Mouse (Mus musculus) T-helper 1 cell (primary cell): ENCODE measurements around the gene Ccdc177.

ENCODE experiments used
- in situ Hi-C: fragments of 300-600 bp; cut with MboI, MseI; formaldehyde crosslinking; loops from one replicate; pipeline ENCODE4 v1.15.1; 2025; ENCODE audit warnings: high pct_unique_total_duplicates

Ccdc177 gene

GRCm38 (mm10) chr12:80737283-80737600 lies 23.2 kb downstream of the Ccdc177 start:
- in situ Hi-C loops = no loop called here

- in situ Hi-C loops = no loop called here
Observed at GRCm38 (mm10) chr12:80736464-80737282, 23.8 kb downstream of the Ccdc177 start.

DNA sequence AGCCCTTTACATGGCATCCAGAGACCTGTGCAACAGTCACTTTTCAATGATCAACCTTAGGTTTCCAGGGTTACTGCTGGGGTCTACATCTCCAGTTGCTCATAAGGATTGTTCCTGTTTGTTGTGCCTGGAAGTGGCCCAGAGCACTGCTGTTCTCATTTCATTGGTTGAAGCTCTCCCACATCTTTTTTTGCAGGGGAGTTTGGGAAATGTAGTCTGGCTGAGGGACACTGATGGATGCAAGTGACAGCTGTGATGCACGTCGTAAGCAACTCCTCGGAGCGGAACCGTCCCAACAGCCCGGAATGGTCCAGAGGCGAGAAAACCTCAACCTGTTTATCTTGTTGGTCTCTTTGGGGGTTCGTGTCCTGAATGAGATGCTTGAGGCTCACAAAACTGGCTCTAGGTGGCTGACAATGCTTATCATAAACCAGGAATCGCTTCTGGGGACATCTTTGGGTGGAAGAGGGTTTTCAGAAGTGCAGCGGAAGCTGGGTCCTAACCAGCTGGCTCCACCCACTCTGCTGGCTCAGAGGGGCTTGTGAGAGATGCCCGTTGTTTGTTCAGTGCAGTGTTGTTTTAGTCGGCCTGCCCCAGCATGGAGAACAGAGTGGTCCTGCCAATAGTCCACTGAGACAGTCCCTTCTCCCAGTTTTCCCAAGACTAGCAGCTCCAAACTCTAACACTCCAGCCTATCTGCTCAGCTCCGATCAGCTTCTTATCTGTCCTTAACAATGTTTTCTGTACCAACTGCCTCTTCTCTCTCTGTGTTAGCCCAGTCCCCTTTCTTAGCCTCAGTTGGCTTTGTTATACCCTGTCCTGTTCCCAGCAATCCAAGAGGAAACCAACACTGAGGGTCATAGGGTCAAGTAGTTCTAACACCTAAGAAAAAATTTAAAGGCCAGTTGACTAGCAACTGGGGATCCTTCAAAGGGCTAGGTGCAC lies 25.7 kb downstream of the Ccdc177 start:
- in situ Hi-C loops = no loop called here

DNA sequence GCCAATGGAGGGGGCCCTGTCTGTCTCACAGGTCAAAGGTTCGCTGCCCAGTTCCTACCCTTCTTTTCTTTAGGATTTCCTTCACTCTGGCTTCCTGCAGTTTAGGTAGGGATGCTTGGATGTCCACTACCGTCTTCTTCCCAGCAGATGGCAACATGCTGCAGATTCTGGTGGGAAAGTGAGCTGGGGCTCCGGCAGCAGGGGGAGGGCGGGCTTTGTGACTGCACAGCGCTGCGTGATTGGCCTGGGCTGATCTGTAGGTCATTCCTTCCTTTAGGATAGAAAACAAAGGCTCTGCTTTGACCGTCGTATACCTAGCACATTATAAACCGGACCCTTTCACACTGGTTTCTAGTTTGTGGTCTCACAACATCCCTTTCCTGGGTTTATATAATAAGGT lies 29.9 kb downstream of the Ccdc177 start:
- in situ Hi-C loops = no loop called here

DNA sequence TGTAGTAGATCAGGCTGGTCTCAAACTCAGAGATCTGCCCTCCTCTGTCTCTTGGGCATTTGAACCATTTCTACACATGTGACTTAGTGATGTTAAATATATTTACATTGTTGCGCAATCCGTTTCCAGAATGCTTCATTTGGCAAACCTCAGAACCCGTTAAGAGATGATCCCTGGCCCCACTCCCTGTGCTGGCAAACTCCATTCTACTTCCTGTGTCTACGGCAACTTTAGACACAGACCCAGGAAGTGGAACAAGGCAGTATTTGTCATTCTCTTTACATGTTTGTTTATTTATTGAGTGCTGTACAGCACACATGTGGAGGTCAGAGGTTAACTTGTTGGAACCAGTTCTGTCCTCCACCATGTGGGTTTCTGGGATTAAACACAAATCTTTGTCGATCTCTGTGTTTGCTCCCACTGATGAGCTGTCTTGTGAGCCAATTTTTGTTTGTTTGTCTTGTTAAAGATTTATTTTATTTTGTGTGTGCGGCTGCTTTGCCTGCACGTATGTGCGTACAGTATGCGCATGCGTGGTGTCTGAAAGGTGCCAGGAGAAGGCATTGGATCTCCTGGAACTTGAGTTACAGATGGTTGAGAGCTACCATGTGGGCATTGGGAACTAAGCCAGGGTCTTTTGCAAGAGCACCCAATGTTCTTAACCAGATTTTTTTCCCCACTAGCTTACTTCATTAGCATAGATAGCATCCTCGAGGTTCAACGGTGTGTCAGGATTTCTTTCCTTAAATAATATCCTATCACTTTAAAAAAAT lies 30.5 kb downstream of the Ccdc177 start:
- in situ Hi-C loops = no loop called here

GRCm38 (mm10) chr12:80728814-80729213 lies 31.7 kb downstream of the Ccdc177 start:
- in situ Hi-C loops = no loop called here

DNA sequence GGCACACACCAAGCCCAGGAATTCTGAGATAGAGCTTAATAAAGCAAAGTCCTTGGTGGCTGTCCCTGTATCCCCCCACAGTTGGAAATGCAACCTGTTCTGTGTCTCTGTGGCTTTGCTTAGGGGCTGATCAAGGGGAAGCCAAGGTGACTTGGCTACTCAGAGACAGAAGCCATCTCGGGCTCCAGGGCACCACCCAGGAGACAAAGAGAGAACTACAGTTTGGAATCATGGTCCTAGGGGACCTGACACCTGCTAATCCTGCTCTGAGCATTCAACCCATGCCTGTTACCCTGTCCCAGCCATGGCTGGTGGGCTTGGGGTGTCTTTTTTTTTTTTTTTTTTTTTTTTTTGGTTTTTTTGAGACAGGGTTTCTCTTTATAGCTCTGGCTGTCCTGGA lies 32.3 kb downstream of the Ccdc177 start:
- in situ Hi-C loops = no loop called here

DNA sequence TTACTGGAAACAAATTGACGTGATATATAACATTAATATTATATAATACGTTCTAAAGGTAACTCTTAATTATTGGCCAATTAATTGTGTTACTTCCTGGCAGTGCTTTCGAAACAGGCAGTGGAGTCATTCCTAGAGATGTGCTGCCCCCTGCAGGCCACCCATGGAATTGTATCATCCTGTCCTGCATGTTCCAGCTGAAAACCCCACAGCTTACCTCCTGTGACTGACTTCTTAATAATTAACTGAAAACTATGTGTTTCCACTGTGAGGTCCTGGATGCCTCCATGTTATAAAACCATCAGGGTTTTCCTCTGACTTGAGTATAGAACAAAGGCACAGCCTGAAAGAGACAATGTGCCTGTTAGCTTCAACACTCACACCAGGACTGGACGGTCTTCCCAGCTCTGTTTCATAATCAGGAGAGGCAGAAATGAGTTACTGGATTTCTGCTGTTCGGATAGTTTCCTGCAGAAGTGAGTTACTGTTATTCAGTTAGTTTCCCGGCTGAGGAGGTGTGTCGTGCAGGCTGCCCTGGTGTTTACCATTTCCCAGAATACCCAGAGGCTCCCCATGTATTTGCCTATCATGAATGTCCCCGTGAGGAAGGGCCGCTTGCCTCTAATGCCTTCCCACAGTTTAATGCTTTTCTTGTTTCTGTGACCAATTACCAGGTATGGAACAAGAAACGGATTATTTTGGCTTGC lies 35.5 kb downstream of the Ccdc177 start:
- in situ Hi-C loops = no loop called here

DNA sequence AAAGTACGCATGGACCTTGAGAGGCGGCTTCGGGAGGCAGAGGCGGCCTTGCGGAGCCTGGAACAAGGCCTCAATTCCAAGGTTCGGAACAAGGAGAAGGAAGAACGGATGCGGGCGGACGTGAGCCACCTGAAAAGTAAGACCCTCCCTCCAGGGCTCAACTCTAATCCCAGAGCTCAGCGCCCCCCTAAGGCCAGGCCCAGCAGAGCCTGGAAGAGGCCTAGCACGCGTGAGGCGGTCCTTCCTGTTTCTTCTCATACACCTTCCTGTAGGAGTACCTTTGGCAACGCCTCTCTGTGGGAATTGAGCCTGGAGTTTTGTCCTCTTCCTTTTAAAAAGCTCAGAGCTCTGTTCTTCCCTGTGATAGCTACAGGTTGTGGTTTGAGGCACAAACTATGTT lies 39.0 kb downstream of the Ccdc177 start:
- in situ Hi-C loops = no loop called here

- in situ Hi-C loops = no loop called here
Observed at GRCm38 (mm10) chr12:80720507-80720906, 40.0 kb downstream of the Ccdc177 start.

- in situ Hi-C loops = no loop called here
Observed at GRCm38 (mm10) chr12:80719141-80719540, 41.3 kb downstream of the Ccdc177 start.

DNA sequence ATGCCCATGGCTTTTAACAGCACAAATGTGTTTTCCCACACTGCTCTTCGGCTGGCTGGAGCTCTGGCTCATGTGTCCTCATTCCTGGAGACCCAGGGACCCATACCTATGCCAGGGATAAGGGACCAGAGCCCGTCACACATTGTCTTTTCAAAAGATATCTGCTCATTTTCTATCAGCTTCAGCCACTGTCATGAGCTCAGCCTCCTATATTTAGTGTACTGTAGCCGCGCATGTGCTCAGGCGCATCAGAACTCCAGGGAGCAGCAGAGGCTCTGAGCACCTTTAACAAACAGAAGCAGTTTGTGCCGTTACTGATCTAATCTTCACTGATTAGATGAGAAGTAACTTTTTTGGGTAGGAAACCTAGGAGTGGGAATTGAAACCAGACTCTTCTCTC lies 44.6 kb downstream of the Ccdc177 start:
- in situ Hi-C loops = no loop called here

- in situ Hi-C loops = no loop called here
Observed at GRCm38 (mm10) chr12:80706915-80707604, 53.4 kb downstream of the Ccdc177 start.

DNA sequence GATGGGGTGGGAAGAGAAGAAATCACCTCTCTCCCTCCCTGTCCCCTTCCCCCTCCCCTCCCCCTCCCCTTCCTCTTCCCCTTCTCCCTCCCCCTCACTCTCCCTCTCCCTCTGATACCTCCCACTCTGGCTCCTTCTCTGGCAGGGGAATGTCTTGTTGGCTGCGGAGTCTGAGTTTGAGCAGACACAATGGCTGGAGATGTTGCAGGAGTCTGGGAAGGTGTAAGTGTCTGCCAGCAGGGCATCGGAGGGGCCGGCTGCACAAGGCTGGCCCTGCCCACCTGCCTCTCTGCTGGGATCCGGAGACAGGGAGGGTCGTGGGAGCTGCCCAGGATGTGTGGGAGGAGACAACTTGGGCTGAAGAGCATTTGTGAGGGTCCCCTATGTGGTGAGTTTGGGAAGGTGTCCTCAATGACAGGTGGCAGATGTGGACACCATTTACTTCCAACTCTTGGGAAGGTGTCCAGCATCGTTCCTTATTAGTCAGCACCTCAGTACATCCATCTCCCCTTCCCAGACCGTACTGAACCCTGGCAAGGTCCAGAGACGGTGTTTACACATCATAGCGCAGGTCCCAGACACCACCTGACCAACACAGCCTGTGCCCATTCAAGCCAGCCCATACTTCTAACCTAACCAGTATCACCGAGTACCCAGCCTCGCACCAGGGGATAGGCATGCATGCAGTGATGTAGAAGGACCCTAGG lies 54.1 kb downstream of the Ccdc177 start:
- in situ Hi-C loops = no loop called here
